8 mouse cellular contexts compared by ENCODE assay signal in genomic region chr2:30124472-30125274, GRCm38 (mm10). TPM values are rescaled to one million over a fixed set of nuclear protein-coding genes. Genes with fewer than 3 reads are reported as not detected.
DNase-seq lines count a peak whose midpoint lies in the region; ATAC-seq lines count a peak whose summit lies in the region.

TSS of gene Zer1 (minus strand) at chr2:30124585.

- H3K27me3 ChIP-seq in hindbrain, embryonic 16.5 days (replicated peaks; ENCODE audit: control insufficient read depth, insufficient read depth, low read length) = no peaks in the 10 kb centered on the region

- H3K9me3 ChIP-seq in hindbrain, embryonic 16.5 days (ENCODE audit: control insufficient read depth, low read length) = no peaks in the 10 kb centered on the region

- no peaks in the 10 kb centered on the region for H3K79me2 ChIP-seq in macrophage (ENCODE audit: inconsistent target)

- H3K4me2 ChIP-seq in hindbrain, embryonic 16.5 days (ENCODE audit: low read length) = peak within 1 kb of the TSS; percentile 94

- peak; percentile 98 for ATAC-seq in hindbrain, embryonic 16.5 days

- peak within 1 kb of the TSS; percentile 70 for H3K4me3 ChIP-seq in hindbrain, embryonic 16.5 days (ENCODE audit: low read length)
- H3K4me3 ChIP-seq in macrophage (ENCODE audit: inconsistent target) = peak within 1 kb of the TSS; percentile 73

- DNase-seq in T-cell, adult 2 months (ENCODE audit: low spot score) = peak; percentile 94
- peak; percentile 94 to 96 for DNase-seq in cerebellum, postnatal 36 days
- DNase-seq in gastrocnemius, adult 18-20 months (ENCODE audit: low spot score) = peak; percentile 97
- DNase-seq in left cerebral cortex, adult 18-20 months (ENCODE audit: low spot score in 2 of 2) = peak; percentile 95 to 97
- peak; percentile 96 for DNase-seq in right cerebral cortex, adult 18-20 months
- DNase-seq in urinary bladder, postnatal 10 days (ENCODE audit: low spot score) = peak; percentile 81

- WGBS in hindbrain, embryonic 16.5 days = 9% methylated on average over 29 of the region's 31 CpGs
- WGBS in macrophage (ENCODE audit: missing documents) = 11% methylated on average over 31 of the region's 31 CpGs

- peaks cover 24% of the 10 kb centered on the region for H3K4me1 ChIP-seq in hindbrain, embryonic 16.5 days (ENCODE audit: control insufficient read depth, insufficient read depth, low read depth, low read length)

- H3K27ac ChIP-seq in hindbrain, embryonic 16.5 days (ENCODE audit: low read depth, low read length) = peak within 1 kb of the TSS; percentile 92
- H3K27ac ChIP-seq in macrophage = peak within 1 kb of the TSS; percentile 63

- H3K36me3 ChIP-seq in hindbrain, embryonic 16.5 days (ENCODE audit: control insufficient read depth, insufficient read depth, low read length) = no peaks in the 10 kb centered on the region
- H3K36me3 ChIP-seq in macrophage (ENCODE audit: inconsistent target) = no peaks in the 10 kb centered on the region

- H3K9ac ChIP-seq in hindbrain, embryonic 16.5 days (ENCODE audit: low read depth, low read length) = peak within 1 kb of the TSS; percentile 78

RNA-seq across cellular contexts. Expression of gene Zer1, which starts in this region (rescaled TPM):
- 10 to 100 TPM; 23.5 to 24.1 TPM for total RNA-seq in gastrocnemius, adult 18-20 months (2021)
- 10.4 and 11.3 TPM in 2 replicates for polyA plus RNA-seq in hindbrain, embryonic 16.5 days (2015; fragmentation: Nextera tagmentation; extraction: Ambion mirVana)
- 100 to 1,000 TPM; 146 to 156 TPM for total RNA-seq in left cerebral cortex, adult 18-20 months (2021)
- total RNA-seq in macrophage (2018; cell fraction: chromatin; rRNA removed) = 10 to 100 TPM in 20 of 26 experiments, 1 to 10 TPM in 6; 1.7 to 60.0 (median 27.9) TPM
- total RNA-seq in macrophage (2018; cell fraction: cytosol; rRNA removed) = 10 to 100 TPM in 6 of 26 experiments, 1 to 10 TPM in 20; 4.5 to 15.2 (median 7.5) TPM
- 10 to 100 TPM in 16 of 26 experiments, 1 to 10 TPM in 10; 3.2 to 46.3 (median 15.2) TPM for total RNA-seq in macrophage (2018; cell fraction: nucleus; rRNA removed)
- 5.5 to 11.1 TPM (median 6.9 TPM) in 3 replicates for polyA plus RNA-seq in macrophage (2018)

Comparison
In these comparisons a context has a peak if more than half of its experiments do, and no peak if none do; other contexts are left out.
1. Peak in every context shown above with its lines: DNase-seq, ATAC-seq, H3K4me3 ChIP-seq and H3K27ac ChIP-seq.
2. RNA of gene Zer1 (total RNA-seq): 146 to 156 TPM in left cerebral cortex, adult 18-20 months; 23.5 to 24.1 TPM in gastrocnemius, adult 18-20 months; every median in the first group is over 4 times any median in the second.